ENCODE assay signal across 8 mouse cellular contexts in genomic region chr7:29853219-29853842, GRCm38 (mm10). TPM values are rescaled to one million over a fixed set of nuclear protein-coding genes. Genes with fewer than 3 reads are reported as not detected.
A peak's percentile ranks its signal among the peaks of the same experiment; 100 is the strongest.
DNase-seq lines count a peak whose midpoint lies in the region; ATAC-seq and TF ChIP-seq lines count a peak whose summit lies in the region.

TSS of gene Zfp940 (minus strand) at chr7:29853669.

- H3K9me3 ChIP-seq in heart, embryonic 14.5 days (ENCODE audit: control insufficient read depth, low read length), result no peaks in the 10 kb centered on the region
- no peaks in the 10 kb centered on the region for H3K9me3 ChIP-seq in liver, embryonic 13.5 days (replicated peaks)
- no peaks in the 10 kb centered on the region for H3K9me3 ChIP-seq in neural tube, embryonic 11.5 days (ENCODE audit: control insufficient read depth, low read length)
- H3K9me3 ChIP-seq in stomach, postnatal 0 days (ENCODE audit: control insufficient read depth, low read length), result no peaks in the 10 kb centered on the region

- no peak for TF ChIP-seq CTCF in stomach, postnatal 0 days (IDR thresholded peaks at IDR 0.05; ENCODE audit: low read depth)

- H3K4me1 ChIP-seq in heart, embryonic 14.5 days (ENCODE audit: control insufficient read depth in 2 of 2, insufficient read depth in 2 of 2, low read length in 2 of 2), result peaks cover 4 to 5% of the 10 kb centered on the region in 2 experiments; a peak in 2 of 4 replicates
- peaks cover 11% of the 10 kb centered on the region for H3K4me1 ChIP-seq in liver, embryonic 13.5 days (replicated peaks)
- H3K4me1 ChIP-seq in neural tube, embryonic 11.5 days (ENCODE audit: control insufficient read depth, insufficient read depth, low read length), result 0 out of 2 replicates have a peak, but pooled peaks cover 5% of the 10 kb centered on the region
- no peaks in the 10 kb centered on the region for H3K4me1 ChIP-seq in stomach, postnatal 0 days (replicated peaks; ENCODE audit: control insufficient read depth, insufficient read depth)

- peak within 1 kb of the TSS; percentile 66 for H3K9ac ChIP-seq in heart, embryonic 14.5 days (ENCODE audit: low read length)
- H3K9ac ChIP-seq in liver, embryonic 13.5 days, result peak within 1 kb of the TSS; percentile 68
- peak within 1 kb of the TSS; percentile 61 for H3K9ac ChIP-seq in neural tube, embryonic 11.5 days (ENCODE audit: low read length)
- H3K9ac ChIP-seq in stomach, postnatal 0 days (ENCODE audit: low read length), result peak within 1 kb of the TSS; percentile 57

- H3K27ac ChIP-seq in heart, embryonic 14.5 days (replicated peaks in 1 of 2; ENCODE audit: control insufficient read depth in 1 of 2, insufficient read depth in 1 of 2, low read depth in 2 of 2, low read length in 2 of 2), result no peak within 1 kb of the TSS
- H3K27ac ChIP-seq in liver, embryonic 13.5 days, result no peak within 1 kb of the TSS
- H3K27ac ChIP-seq in neural tube, embryonic 11.5 days (ENCODE audit: low read depth, low read length), result no peak within 1 kb of the TSS
- no peak within 1 kb of the TSS for H3K27ac ChIP-seq in stomach, postnatal 0 days (replicated peaks)

- peak; percentile 99 for ATAC-seq in CD4-positive, CD25-positive, alpha-beta regulatory T cell, adult 4 months
- ATAC-seq in heart, embryonic 14.5 days (ENCODE audit: insufficient number of reproducible peaks, insufficient read depth, low FRiP score, low read depth), result peak; percentile 87
- peak; percentile 93 for ATAC-seq in liver, embryonic 13.5 days (ENCODE audit: low read depth)
- peak; percentile 90 for ATAC-seq in neural tube, embryonic 11.5 days (ENCODE audit: insufficient read depth, low FRiP score, low TSS enrichment)
- ATAC-seq in stomach, postnatal 0 days (ENCODE audit: low FRiP score, low TSS enrichment), result peak; percentile 90

- peak; percentile 26 for DNase-seq in c-Kit-negative CD71-positive TER-119-positive erythroid progenitor cells, embryonic 14.5 days (ENCODE audit: low read depth, low spot score)
- peak; percentile 60 for DNase-seq in fibroblast of lung, adult 2 months (ENCODE audit: low read depth)
- peak; percentile 90 for DNase-seq in kidney, postnatal 14 days
- DNase-seq in liver, embryonic 13.5 days, result peak; percentile 69
- DNase-seq in neural tube, embryonic 11.5 days (ENCODE audit: low spot score), result peak; percentile 87
- peak; percentile 78 for DNase-seq in stomach, postnatal 0 days (ENCODE audit: low spot score)

- no peaks in the 10 kb centered on the region for H3K36me3 ChIP-seq in heart, embryonic 14.5 days (ENCODE audit: control insufficient read depth, insufficient read depth, low read length)
- H3K36me3 ChIP-seq in liver, embryonic 13.5 days, result no peaks in the 10 kb centered on the region
- no peaks in the 10 kb centered on the region for H3K36me3 ChIP-seq in neural tube, embryonic 11.5 days (ENCODE audit: control insufficient read depth, insufficient read depth, low read length)
- H3K36me3 ChIP-seq in stomach, postnatal 0 days (ENCODE audit: control insufficient read depth, insufficient read depth, low read length), result no peaks in the 10 kb centered on the region

- no peak for TF ChIP-seq EP300 in stomach, postnatal 0 days (optimal IDR thresholded peaks at IDR 0.05)

- peak within 1 kb of the TSS; percentile 52 to 82 for H3K4me3 ChIP-seq in heart, embryonic 14.5 days (ENCODE audit: control insufficient read depth in 1 of 2, insufficient read depth in 1 of 2, low read depth in 1 of 2, low read length in 2 of 2)
- peak within 1 kb of the TSS; percentile 68 for H3K4me3 ChIP-seq in liver, embryonic 13.5 days (replicated peaks)
- H3K4me3 ChIP-seq in neural tube, embryonic 11.5 days (ENCODE audit: low read depth, low read length), result peak within 1 kb of the TSS; percentile 48
- H3K4me3 ChIP-seq in stomach, postnatal 0 days (ENCODE audit: low read depth, low read length), result peak within 1 kb of the TSS; percentile 57

- no peaks in the 10 kb centered on the region for H3K27me3 ChIP-seq in heart, embryonic 14.5 days (ENCODE audit: control insufficient read depth, insufficient read depth, low read length)
- H3K27me3 ChIP-seq in liver, embryonic 13.5 days, result no peaks in the 10 kb centered on the region
- H3K27me3 ChIP-seq in neural tube, embryonic 11.5 days (ENCODE audit: control insufficient read depth, insufficient read depth, low read length), result no peaks in the 10 kb centered on the region
- H3K27me3 ChIP-seq in stomach, postnatal 0 days (ENCODE audit: control insufficient read depth, insufficient read depth, low read length), result no peaks in the 10 kb centered on the region

- peak within 1 kb of the TSS; percentile 81 for H3K4me2 ChIP-seq in heart, embryonic 14.5 days (ENCODE audit: low read length)
- peak within 1 kb of the TSS; percentile 82 for H3K4me2 ChIP-seq in liver, embryonic 13.5 days
- H3K4me2 ChIP-seq in neural tube, embryonic 11.5 days (ENCODE audit: low read depth), result peak within 1 kb of the TSS; percentile 75
- H3K4me2 ChIP-seq in stomach, postnatal 0 days (replicated peaks; ENCODE audit: low read depth), result peak within 1 kb of the TSS; percentile 78

- 1% methylated on average over 21 of the region's 21 CpGs for WGBS in heart, embryonic 14.5 days
- WGBS in liver, embryonic 13.5 days (ENCODE audit: insufficient replicate concordance), result 2% methylated on average over 21 of the region's 21 CpGs
- WGBS in neural tube, embryonic 11.5 days, result 1% methylated on average over 21 of the region's 21 CpGs
- WGBS in stomach, postnatal 0 days, result under 1% methylated on average over 21 of the region's 21 CpGs

RNA-seq across cellular contexts. Expression of gene Zfp940, which starts in this region (rescaled TPM):
- 1 to 10 TPM; 3.6 to 4.5 TPM for polyA plus RNA-seq in CD4-positive, CD25-positive, alpha-beta regulatory T cell, adult 4 months (2017; shearing (Covaris generic))
- polyA plus RNA-seq in heart, embryonic 14.5 days (2014; fragmentation: Nextera tagmentation; extraction: Ambion mirVana), result 1.8 and 2.3 TPM in 2 replicates
- 1.1 and 1.5 TPM in 2 replicates for polyA plus RNA-seq in liver, embryonic 13.5 days (2015; fragmentation: Nextera tagmentation; extraction: Ambion mirVana)
- 12.3 and 12.4 TPM in 2 replicates for polyA plus RNA-seq in neural tube, embryonic 11.5 days (2014; fragmentation: Nextera tagmentation; extraction: Ambion mirVana)
- 1.1 and 1.2 TPM in 2 replicates for polyA plus RNA-seq in stomach, postnatal 0 days (2015; fragmentation: Nextera tagmentation; extraction: Ambion mirVana)

Comparison
In these comparisons a context has a peak if more than half of its experiments do, and no peak if none do; other contexts are left out.
1. DNase-seq: peak in every context shown above with its lines; median percentile 90 in kidney, postnatal 14 days; 87 in neural tube, embryonic 11.5 days; 78 in stomach, postnatal 0 days; 69 in liver, embryonic 13.5 days; 60 in fibroblast of lung, adult 2 months; 26 in c-Kit-negative CD71-positive TER-119-positive erythroid progenitor cells, embryonic 14.5 days.